Mouse (Mus musculus) limb, embryonic 12.5 days (tissue): ENCODE measurements around the gene Ifnlr1. TPM values are rescaled to one million over a fixed set of nuclear protein-coding genes. Genes with fewer than 3 reads are reported as not detected.

Experiments used
- ATAC-seq: fragments of 200-750 bp; cut with Nextera tagmentation; 2 replicates; pipeline ENCODE4 v1.8.0; 2017; ENCODE audit warnings: low read depth, moderate TSS enrichment; ENCODE audit not compliant: insufficient number of reproducible peaks, insufficient read depth, low FRiP score, low TSS enrichment
- H3K27ac ChIP-seq: fragments of 300-500 bp; sonication (generic); 2 replicates; pipeline ENCODE4 v1.5.1; 2016; ENCODE audit warnings: mild to moderate bottlenecking, moderate library complexity
- H3K27me3 ChIP-seq: fragments of 300-500 bp; sonication (generic); 2 replicates; pipeline ENCODE4 v1.6.1; 2016; ENCODE audit warnings: mild to moderate bottlenecking, moderate library complexity
- H3K36me3 ChIP-seq: fragments of 300-500 bp; sonication (generic); 2 replicates; pipeline ENCODE4 v1.6.1; 2016; ENCODE audit warnings: mild to moderate bottlenecking, moderate library complexity
- H3K4me1 ChIP-seq: fragments of 300-500 bp; sonication (generic); replicated peaks from 2 replicates; pipeline ENCODE4 v1.6.1; 2016
- H3K4me2 ChIP-seq: fragments of 300-500 bp; sonication (generic); 2 replicates; pipeline ENCODE4 v1.6.1; 2016; ENCODE audit warnings: mild to moderate bottlenecking, moderate library complexity
- H3K4me3 ChIP-seq: fragments of 300-500 bp; sonication (generic); replicated peaks from 2 replicates; pipeline ENCODE4 v1.5.1; 2016; ENCODE audit warnings: mild to moderate bottlenecking
- H3K9ac ChIP-seq: fragments of 300-500 bp; sonication (generic); replicated peaks from 2 replicates; pipeline ENCODE4 v1.6.1; 2016; ENCODE audit warnings: mild to moderate bottlenecking, moderate library complexity
- H3K9me3 ChIP-seq: fragments of 300-500 bp; sonication (generic); 2 replicates; pipeline ENCODE4 v1.6.1; 2016; ENCODE audit warnings: mild to moderate bottlenecking, moderate library complexity
- WGBS: fragments of 180-500 bp; shearing (Covaris S2); methylation state at CpG from one replicate; pipeline ENCODE4 v1.1.7; 2016; 5-methylcytosine and 5-hydroxymethylcytosine counted together
- polyA plus RNA-seq: library from polyadenylated mRNA; unstranded; fragments of >200 nt; fragmentation: Nextera tagmentation; extraction: Ambion mirVana; gene quantifications from 2 replicates; pipeline ENCODE4 v1.2.1, GENCODE M21; 2016

Gene Ifnlr1
- polyA plus RNA-seq, 1 experiment from 2014 or later: 0.81 TPM

GRCm38 (mm10) chr4:135661994-135662393, 24.1 kb upstream of the Ifnlr1 start:
- no peak for ATAC-seq
- Histone ChIP-seq H3K36me3 (no peaks in the 10 kb centered on the region), H3K4me3 (no peak overlapping the region), H3K9me3 (no peaks in the 10 kb centered on the region), H3K27me3 (no peaks in the 10 kb centered on the region), H3K4me1 (peaks cover 31% of the 10 kb centered on the region), H3K4me2 (no peak overlapping the region), H3K9ac (no peak overlapping the region), H3K27ac (no peak overlapping the region)
- WGBS: 74% methylated on average over 6 of the region's 6 CpGs

GRCm38 (mm10) chr4:135664656-135665055, 21.4 kb upstream of the Ifnlr1 start:
- Histone ChIP-seq H3K27ac (no peak overlapping the region), H3K4me2 (no peak overlapping the region), H3K27me3 (0 out of 2 replicates have a peak, but pooled peaks cover 1% of the 10 kb centered on the region), H3K4me1 (peaks cover 17% of the 10 kb centered on the region), H3K36me3 (no peaks in the 10 kb centered on the region), H3K4me3 (no peak overlapping the region), H3K9me3 (no peaks in the 10 kb centered on the region), H3K9ac (no peak overlapping the region)
- ATAC-seq: no peak
- 69% methylated on average over 6 of the region's 6 CpGs for WGBS

GRCm38 (mm10) chr4:135666192-135666975, 19.7 kb upstream of the Ifnlr1 start:
- peaks cover 12% of the 10 kb centered on the region for H3K4me1 ChIP-seq
- H3K27ac ChIP-seq: no peak overlapping the region
- 0 out of 2 replicates have a peak, but pooled peaks cover 2% of the 10 kb centered on the region for H3K27me3 ChIP-seq
- no peaks in the 10 kb centered on the region for H3K36me3 ChIP-seq
- no peak for ATAC-seq
- H3K4me3 ChIP-seq: no peak overlapping the region
- 60% methylated on average over 17 of the region's 17 CpGs for WGBS
- no peak overlapping the region for H3K4me2 ChIP-seq
- H3K9me3 ChIP-seq: no peaks in the 10 kb centered on the region
- no peak overlapping the region for H3K9ac ChIP-seq

GRCm38 (mm10) chr4:135667266-135667844, 18.7 kb upstream of the Ifnlr1 start:
- H3K27me3 ChIP-seq: 0 out of 2 replicates have a peak, but pooled peaks cover 2% of the 10 kb centered on the region
- H3K27ac ChIP-seq: no peak overlapping the region
- ATAC-seq: 0 out of 2 replicates have a peak, but pooled peaks have one; percentile 32
- no peak overlapping the region for H3K9ac ChIP-seq
- H3K9me3 ChIP-seq: no peaks in the 10 kb centered on the region
- WGBS: 13% methylated on average over 16 of the region's 16 CpGs
- no peak overlapping the region for H3K4me2 ChIP-seq
- no peaks in the 10 kb centered on the region for H3K36me3 ChIP-seq
- no peak overlapping the region for H3K4me3 ChIP-seq
- peaks cover 12% of the 10 kb centered on the region for H3K4me1 ChIP-seq

GRCm38 (mm10) chr4:135673507-135673906, 12.6 kb upstream of the Ifnlr1 start:
- H3K9ac ChIP-seq: no peak overlapping the region
- 75% methylated on average over 3 of the region's 3 CpGs for WGBS
- H3K36me3 ChIP-seq: no peaks in the 10 kb centered on the region
- H3K27me3 ChIP-seq: 0 out of 2 replicates have a peak, but pooled peaks cover 2% of the 10 kb centered on the region
- no peak overlapping the region for H3K4me2 ChIP-seq
- H3K4me3 ChIP-seq: no peak overlapping the region
- H3K4me1 ChIP-seq: peaks cover 6% of the 10 kb centered on the region; the same call in 1 of the 2 replicates
- ATAC-seq: no peak
- H3K27ac ChIP-seq: no peak overlapping the region
- no peaks in the 10 kb centered on the region for H3K9me3 ChIP-seq

GRCm38 (mm10) chr4:135674993-135675392, 11.1 kb upstream of the Ifnlr1 start:
- Histone ChIP-seq H3K36me3 (no peaks in the 10 kb centered on the region), H3K4me2 (no peak overlapping the region), H3K27me3 (no peaks in the 10 kb centered on the region), H3K4me3 (no peak overlapping the region), H3K27ac (no peak overlapping the region), H3K4me1 (peaks cover 8% of the 10 kb centered on the region; the same call in 1 of the 2 replicates), H3K9ac (no peak overlapping the region), H3K9me3 (no peaks in the 10 kb centered on the region)
- no peak for ATAC-seq
- WGBS: 68% methylated on average over 9 of the region's 9 CpGs

GRCm38 (mm10) chr4:135676476-135676875, 9.6 kb upstream of the Ifnlr1 start:
- WGBS: 72% methylated on average over 5 of the region's 5 CpGs
- no peaks in the 10 kb centered on the region for H3K27me3 ChIP-seq
- H3K36me3 ChIP-seq: no peaks in the 10 kb centered on the region
- ATAC-seq: no peak
- no peak overlapping the region for H3K4me3 ChIP-seq
- no peaks in the 10 kb centered on the region for H3K9me3 ChIP-seq
- H3K4me1 ChIP-seq: peaks cover 12% of the 10 kb centered on the region; the same call in 1 of the 2 replicates
- no peak overlapping the region for H3K27ac ChIP-seq
- no peak overlapping the region for H3K4me2 ChIP-seq
- no peak overlapping the region for H3K9ac ChIP-seq

GRCm38 (mm10) chr4:135679316-135679715, 6.8 kb upstream of the Ifnlr1 start:
- ATAC-seq: no peak
- Histone ChIP-seq H3K9ac (no peak overlapping the region), H3K27ac (no peak overlapping the region), H3K27me3 (no peaks in the 10 kb centered on the region), H3K9me3 (no peaks in the 10 kb centered on the region), H3K36me3 (no peaks in the 10 kb centered on the region), H3K4me3 (no peak overlapping the region), H3K4me2 (no peak overlapping the region), H3K4me1 (0 out of 2 replicates have a peak, but pooled peaks cover 12% of the 10 kb centered on the region)
- 54% methylated on average over 4 of the region's 4 CpGs for WGBS

- ATAC-seq: no peak
- Histone ChIP-seq H3K36me3 (no peaks in the 10 kb centered on the region), H3K27me3 (peaks cover 21% of the 10 kb centered on the region), H3K4me3 (no peak overlapping the region), H3K4me1 (peaks cover 13% of the 10 kb centered on the region; the same call in 1 of the 2 replicates), H3K9me3 (no peaks in the 10 kb centered on the region), H3K9ac (no peak overlapping the region), H3K27ac (no peak overlapping the region), H3K4me2 (no peak overlapping the region)
- WGBS: 73% methylated on average over 5 of the region's 5 CpGs
Measured at GRCm38 (mm10) chr4:135681789-135682188, 4.3 kb upstream of the Ifnlr1 start.

GRCm38 (mm10) chr4:135683553-135683952, 2.5 kb upstream of the Ifnlr1 start:
- Histone ChIP-seq H3K4me3 (no peak overlapping the region), H3K9me3 (no peaks in the 10 kb centered on the region), H3K4me1 (peaks cover 13% of the 10 kb centered on the region; the same call in 1 of the 2 replicates), H3K9ac (no peak overlapping the region), H3K4me2 (no peak overlapping the region), H3K27me3 (peaks cover 39% of the 10 kb centered on the region), H3K36me3 (no peaks in the 10 kb centered on the region), H3K27ac (no peak overlapping the region)
- 15% methylated on average over 4 of the region's 4 CpGs for WGBS
- ATAC-seq: no peak

GRCm38 (mm10) chr4:135684731-135685130, 1.4 kb upstream of the Ifnlr1 start:
- Histone ChIP-seq H3K36me3 (no peaks in the 10 kb centered on the region), H3K4me1 (peaks cover 13% of the 10 kb centered on the region; the same call in 1 of the 2 replicates), H3K9ac (no peak overlapping the region), H3K4me2 (no peak overlapping the region), H3K9me3 (no peaks in the 10 kb centered on the region), H3K27ac (no peak overlapping the region), H3K27me3 (peaks cover 51% of the 10 kb centered on the region), H3K4me3 (no peak overlapping the region)
- 30% methylated on average over 3 of the region's 3 CpGs for WGBS
- ATAC-seq: no peak
